Mouse (Mus musculus): ENCODE results near the gene Ccna1. TPM values are rescaled to one million over a fixed set of nuclear protein-coding genes. Genes with fewer than 3 reads are reported as not detected.

Ccna1 gene
- polyA plus RNA-seq, 1 experiment from 2014 or later = 1.6 TPM

DNA sequence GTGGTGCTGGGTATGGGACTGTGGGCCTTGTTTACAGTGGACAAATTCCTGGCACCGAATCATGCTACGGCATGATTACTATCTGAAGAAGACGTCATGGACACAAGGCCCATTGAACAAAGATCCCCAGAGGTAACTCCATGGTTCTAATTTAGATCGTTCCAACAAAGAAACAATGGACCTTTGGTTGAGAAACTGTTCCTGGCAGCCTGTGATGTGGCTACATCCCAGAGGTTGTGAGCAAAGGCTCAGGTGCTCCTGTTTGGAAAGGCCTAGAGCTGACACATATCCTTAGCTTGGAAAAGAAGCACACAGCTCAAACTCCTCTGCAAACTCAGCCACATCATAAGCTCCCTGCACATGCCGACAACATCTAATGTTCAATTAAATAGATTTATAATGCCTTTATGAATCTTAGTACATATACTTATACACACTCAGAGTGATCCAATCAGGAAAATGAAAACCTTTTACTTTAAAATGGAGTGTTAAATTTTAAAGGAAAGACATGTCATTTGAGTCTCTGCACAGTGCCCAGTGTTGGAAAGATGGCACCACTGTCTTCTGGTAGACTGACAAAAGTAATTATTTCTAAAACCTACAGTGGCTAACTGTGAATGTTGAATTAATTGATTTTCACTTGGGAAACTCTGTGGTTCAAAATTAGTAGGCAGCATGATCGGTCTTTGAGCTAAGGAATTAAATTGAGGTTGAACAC is 19.4 kb upstream of the Ccna1 start:
- Histone ChIP-seq H3K36me3 (ENCODE audit: control insufficient read depth, insufficient read depth, low read length) (no peaks in the 10 kb centered on the region), H3K4me1 (ENCODE audit: control insufficient read depth, insufficient read depth, low read length) (no peaks in the 10 kb centered on the region), H3K4me3 (ENCODE audit: low read length) (no peak overlapping the region), H3K4me2 (replicated peaks; ENCODE audit: low read depth, low read length) (no peak overlapping the region), H3K27me3 (ENCODE audit: control insufficient read depth, insufficient read depth, low read length) (no peaks in the 10 kb centered on the region), H3K27ac (ENCODE audit: low read depth, low read length) (no peak overlapping the region), H3K9me3 (ENCODE audit: control insufficient read depth, low read length) (no peaks in the 10 kb centered on the region), H3K9ac (ENCODE audit: low read depth, low read length) (no peak overlapping the region)
- WGBS = 86% methylated on average over 6 of the region's 6 CpGs
- no peak for ATAC-seq (ENCODE audit: low FRiP score, low TSS enrichment)

DNA sequence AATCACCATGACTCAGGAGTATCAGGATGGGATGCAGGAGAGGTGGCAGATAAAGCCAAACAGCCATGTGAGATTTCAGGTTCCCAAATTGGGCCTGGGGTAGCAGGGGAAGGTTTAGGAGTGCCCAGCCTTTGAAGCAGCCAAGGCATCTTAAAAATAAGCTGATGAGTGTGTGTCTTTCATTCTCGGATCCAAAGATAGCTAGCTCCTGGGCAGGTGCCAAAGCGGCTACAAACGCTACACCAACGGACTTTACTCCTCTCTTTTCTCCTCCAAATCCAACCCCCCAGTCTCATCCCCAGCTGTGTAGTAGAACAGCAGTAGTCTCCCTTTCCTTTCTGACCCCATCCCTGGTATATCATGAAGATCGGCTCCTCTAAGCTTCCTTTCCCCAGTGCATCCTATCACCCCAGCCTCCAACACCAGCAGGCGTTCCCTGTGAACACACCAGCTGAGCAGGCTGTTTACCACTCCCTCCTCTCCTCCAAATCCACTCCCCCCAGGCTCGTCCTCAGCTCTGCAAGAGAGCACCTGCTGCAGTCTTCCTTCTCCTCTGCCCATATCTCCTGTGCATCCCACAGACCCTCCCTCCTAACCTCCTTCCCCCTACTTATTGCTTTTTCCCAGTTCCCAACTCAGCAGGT is 12.6 kb upstream of the Ccna1 start:
- Histone ChIP-seq H3K4me2 (replicated peaks; ENCODE audit: low read depth, low read length) (no peak overlapping the region), H3K27ac (ENCODE audit: low read depth, low read length) (no peak overlapping the region), H3K36me3 (ENCODE audit: control insufficient read depth, insufficient read depth, low read length) (no peaks in the 10 kb centered on the region), H3K4me3 (ENCODE audit: low read length) (no peak overlapping the region), H3K9ac (ENCODE audit: low read depth, low read length) (no peak overlapping the region), H3K9me3 (ENCODE audit: control insufficient read depth, low read length) (no peaks in the 10 kb centered on the region), H3K27me3 (ENCODE audit: control insufficient read depth, insufficient read depth, low read length) (no peaks in the 10 kb centered on the region), H3K4me1 (ENCODE audit: control insufficient read depth, insufficient read depth, low read length) (no peaks in the 10 kb centered on the region)
- no peak for ATAC-seq (ENCODE audit: low FRiP score, low TSS enrichment)
- WGBS = 53% methylated on average over 7 of the region's 7 CpGs

DNA sequence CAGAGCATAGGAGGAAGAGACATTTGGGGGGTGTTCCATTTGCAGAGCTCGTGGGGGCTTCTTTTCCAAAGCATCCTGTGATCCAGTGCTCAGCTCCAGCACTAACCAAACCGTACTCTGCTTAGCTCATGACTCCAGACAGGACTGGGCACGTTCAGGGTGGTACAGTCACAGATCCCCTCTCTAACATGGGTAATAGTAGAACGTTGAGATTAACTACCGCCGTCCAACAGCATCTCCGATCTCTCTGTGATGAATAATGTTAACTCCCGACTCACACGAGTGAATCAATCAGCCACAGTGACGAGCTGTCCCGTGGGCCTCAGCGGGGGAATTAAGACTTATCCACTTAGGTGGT is 11.3 kb upstream of the Ccna1 start:
- Histone ChIP-seq H3K4me3 (ENCODE audit: low read length) (no peak overlapping the region), H3K4me1 (ENCODE audit: control insufficient read depth, insufficient read depth, low read length) (no peaks in the 10 kb centered on the region), H3K27me3 (ENCODE audit: control insufficient read depth, insufficient read depth, low read length) (no peaks in the 10 kb centered on the region), H3K9me3 (ENCODE audit: control insufficient read depth, low read length) (no peaks in the 10 kb centered on the region), H3K9ac (ENCODE audit: low read depth, low read length) (no peak overlapping the region), H3K4me2 (replicated peaks; ENCODE audit: low read depth, low read length) (no peak overlapping the region), H3K36me3 (ENCODE audit: control insufficient read depth, insufficient read depth, low read length) (no peaks in the 10 kb centered on the region), H3K27ac (ENCODE audit: low read depth, low read length) (no peak overlapping the region)
- 55% methylated on average over 12 of the region's 12 CpGs for WGBS
- no peak for ATAC-seq (ENCODE audit: low FRiP score, low TSS enrichment)

DNA sequence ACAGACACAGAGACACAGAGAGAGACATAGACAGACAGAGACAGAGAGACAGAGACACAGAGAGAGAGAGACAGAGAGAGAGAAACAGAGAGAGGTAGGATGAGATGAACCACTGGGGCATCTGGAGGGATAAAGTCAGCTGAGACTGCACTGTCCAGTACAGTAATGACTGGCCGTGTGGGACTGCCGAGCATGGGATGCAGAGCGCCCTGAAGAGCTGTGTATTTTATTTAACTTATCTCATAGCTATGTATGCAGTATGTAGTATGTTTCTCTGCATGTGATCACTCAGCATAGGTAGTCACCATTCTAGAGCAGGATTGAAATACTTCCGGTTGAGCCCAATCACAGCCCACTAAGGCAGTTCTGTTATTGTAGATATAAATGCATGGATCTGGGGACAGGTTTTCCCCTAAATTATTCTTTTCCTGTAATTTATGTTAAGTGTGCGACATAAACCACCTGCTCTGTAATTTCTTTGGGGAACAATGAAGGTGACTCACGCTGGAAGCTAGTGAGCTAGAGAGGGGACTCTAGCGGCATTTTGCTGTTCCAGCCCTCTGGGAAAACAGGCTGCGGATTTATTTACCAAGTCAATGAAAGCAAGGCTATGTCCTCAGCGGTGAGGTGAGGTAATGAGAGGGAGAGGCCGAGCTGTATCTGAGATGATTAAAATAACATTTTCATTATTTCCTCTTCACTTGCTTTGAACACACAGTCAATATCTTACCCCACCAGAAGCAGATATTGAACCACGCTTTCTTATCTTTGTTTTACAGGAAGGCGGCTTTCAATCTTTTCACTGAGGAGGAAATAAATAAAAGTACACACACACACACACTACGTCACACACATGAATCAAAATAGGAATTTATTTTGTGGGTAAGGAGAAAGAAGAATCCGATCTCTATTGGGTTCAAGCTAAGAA is 10.7 kb upstream of the Ccna1 start:
- H3K27ac ChIP-seq (ENCODE audit: low read depth, low read length) = no peak overlapping the region
- H3K4me3 ChIP-seq (ENCODE audit: low read length) = no peak overlapping the region
- no peaks in the 10 kb centered on the region for H3K27me3 ChIP-seq (ENCODE audit: control insufficient read depth, insufficient read depth, low read length)
- H3K4me2 ChIP-seq (replicated peaks; ENCODE audit: low read depth, low read length) = no peak overlapping the region
- no peaks in the 10 kb centered on the region for H3K9me3 ChIP-seq (ENCODE audit: control insufficient read depth, low read length)
- no peaks in the 10 kb centered on the region for H3K4me1 ChIP-seq (ENCODE audit: control insufficient read depth, insufficient read depth, low read length)
- H3K36me3 ChIP-seq (ENCODE audit: control insufficient read depth, insufficient read depth, low read length) = no peaks in the 10 kb centered on the region
- ATAC-seq (ENCODE audit: low FRiP score, low TSS enrichment) = no peak
- 54% methylated on average over 14 of the region's 14 CpGs for WGBS
- H3K9ac ChIP-seq (ENCODE audit: low read depth, low read length) = no peak overlapping the region

DNA sequence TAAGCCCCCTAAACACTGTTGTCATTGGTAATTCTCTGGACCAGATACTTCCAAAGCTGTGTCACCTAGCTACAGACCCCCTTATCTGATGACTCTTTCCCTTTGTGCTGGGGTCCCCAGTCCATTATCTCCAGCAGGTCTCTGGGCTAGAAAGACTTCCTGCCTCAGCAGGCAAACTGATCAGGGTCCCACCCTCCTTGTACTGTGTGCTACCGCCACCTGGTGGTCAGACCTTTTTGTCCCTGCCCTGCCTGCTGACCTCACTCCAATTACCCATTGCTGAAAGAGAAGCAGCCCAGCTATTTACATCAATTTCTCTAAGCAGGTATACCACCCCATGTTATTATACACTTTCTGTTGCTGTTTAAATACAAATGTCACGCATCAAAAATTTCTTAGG is 9.1 kb upstream of the Ccna1 start:
- ATAC-seq (ENCODE audit: low FRiP score, low TSS enrichment) = peak; percentile 69; the same call in 1 of the 2 replicates
- Histone ChIP-seq H3K4me1 (ENCODE audit: control insufficient read depth, insufficient read depth, low read length) (no peaks in the 10 kb centered on the region), H3K4me3 (ENCODE audit: low read length) (no peak overlapping the region), H3K9ac (ENCODE audit: low read depth, low read length) (no peak overlapping the region), H3K9me3 (ENCODE audit: control insufficient read depth, low read length) (no peaks in the 10 kb centered on the region), H3K4me2 (replicated peaks; ENCODE audit: low read depth, low read length) (no peak overlapping the region), H3K27me3 (ENCODE audit: control insufficient read depth, insufficient read depth, low read length) (no peaks in the 10 kb centered on the region), H3K27ac (ENCODE audit: low read depth, low read length) (no peak overlapping the region), H3K36me3 (ENCODE audit: control insufficient read depth, insufficient read depth, low read length) (no peaks in the 10 kb centered on the region)
- 11% methylated on average over 2 of the region's 2 CpGs for WGBS

DNA sequence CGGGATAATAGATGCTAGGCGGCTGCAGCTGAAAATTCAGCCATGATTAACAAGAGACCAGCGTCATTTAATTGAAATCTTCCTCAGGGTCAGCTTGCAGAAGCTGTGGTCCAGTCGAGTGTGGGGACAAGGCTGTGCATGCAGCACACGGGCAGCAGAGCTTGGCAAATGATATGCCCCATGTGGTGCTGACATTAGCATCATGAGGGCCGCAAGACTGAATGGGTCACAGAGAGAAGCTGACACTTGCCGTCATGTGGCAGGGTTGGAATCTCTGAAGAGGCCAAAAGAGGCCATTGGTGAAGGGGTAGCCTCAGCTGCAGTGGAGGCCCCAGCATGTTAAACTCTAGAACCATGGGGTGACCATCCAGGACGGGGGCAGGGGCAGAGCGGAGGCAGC is 7.4 kb upstream of the Ccna1 start:
- Histone ChIP-seq H3K27ac (ENCODE audit: low read depth, low read length) (no peak overlapping the region), H3K36me3 (ENCODE audit: control insufficient read depth, insufficient read depth, low read length) (no peaks in the 10 kb centered on the region), H3K9me3 (ENCODE audit: control insufficient read depth, low read length) (no peaks in the 10 kb centered on the region), H3K4me3 (ENCODE audit: low read length) (no peak overlapping the region), H3K4me2 (replicated peaks; ENCODE audit: low read depth, low read length) (no peak overlapping the region), H3K27me3 (ENCODE audit: control insufficient read depth, insufficient read depth, low read length) (no peaks in the 10 kb centered on the region; the same call in 1 of the 2 replicates), H3K4me1 (ENCODE audit: control insufficient read depth, insufficient read depth, low read length) (no peaks in the 10 kb centered on the region), H3K9ac (ENCODE audit: low read depth, low read length) (no peak overlapping the region)
- no peak for ATAC-seq (ENCODE audit: low FRiP score, low TSS enrichment)
- 66% methylated on average over 9 of the region's 9 CpGs for WGBS

DNA sequence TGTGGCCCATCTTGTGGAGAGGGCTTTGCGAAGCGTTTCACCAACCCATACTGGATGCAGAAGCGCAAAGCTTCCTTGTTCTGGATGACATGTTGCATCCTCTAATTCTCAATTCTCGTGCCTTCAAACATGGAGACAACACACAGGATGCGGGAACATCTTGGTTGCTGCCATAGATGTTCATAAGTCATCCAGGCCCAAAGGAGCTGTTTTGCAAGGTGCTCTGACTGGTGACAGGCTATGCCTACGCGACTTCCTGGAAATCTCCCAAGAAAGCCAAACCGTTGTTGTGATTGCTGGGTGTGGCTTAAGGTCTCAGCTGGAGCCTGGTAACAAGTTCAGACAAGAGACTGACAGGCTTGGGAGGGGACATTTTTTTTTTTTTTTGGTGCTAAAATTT is 1.1 kb upstream of the Ccna1 start:
- H3K36me3 ChIP-seq (ENCODE audit: control insufficient read depth, insufficient read depth, low read length) = no peaks in the 10 kb centered on the region
- WGBS = 63% methylated on average over 8 of the region's 8 CpGs
- peaks cover 18% of the 10 kb centered on the region for H3K27me3 ChIP-seq (ENCODE audit: control insufficient read depth, insufficient read depth, low read length)
- H3K9ac ChIP-seq (ENCODE audit: low read depth, low read length) = no peak overlapping the region
- no peak for ATAC-seq (ENCODE audit: low FRiP score, low TSS enrichment)
- H3K9me3 ChIP-seq (ENCODE audit: control insufficient read depth, low read length) = no peaks in the 10 kb centered on the region
- H3K4me3 ChIP-seq (ENCODE audit: low read length) = no peak overlapping the region
- H3K4me1 ChIP-seq (ENCODE audit: control insufficient read depth, insufficient read depth, low read length) = peaks cover 4% of the 10 kb centered on the region; the same call in 1 of the 2 replicates
- H3K27ac ChIP-seq (ENCODE audit: low read depth, low read length) = no peak overlapping the region
- H3K4me2 ChIP-seq (replicated peaks; ENCODE audit: low read depth, low read length) = no peak overlapping the region

DNA sequence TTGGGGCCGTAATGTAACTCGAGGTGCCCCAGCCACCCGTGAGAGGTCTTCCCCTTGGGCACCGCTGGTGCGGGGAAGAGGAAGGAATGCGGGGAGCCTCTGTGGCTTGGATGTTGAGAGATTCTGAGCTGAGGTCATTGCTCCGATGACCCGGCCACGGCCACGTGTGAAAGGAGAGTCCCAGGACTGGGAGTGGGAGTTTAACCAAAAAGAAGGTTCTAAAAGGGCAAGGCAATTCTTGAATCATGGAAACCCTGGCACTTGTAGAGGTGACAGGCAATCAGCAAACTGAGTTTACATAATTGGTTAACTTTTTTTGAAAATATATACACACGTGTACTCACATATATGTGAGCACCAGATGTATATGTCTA is 433 bp upstream of the Ccna1 start:
- H3K4me1 ChIP-seq (ENCODE audit: control insufficient read depth, insufficient read depth, low read length) = peaks cover 4% of the 10 kb centered on the region; the same call in 1 of the 2 replicates
- ATAC-seq (ENCODE audit: low FRiP score, low TSS enrichment) = peak; percentile 24; the same call in 1 of the 2 replicates
- H3K4me2 ChIP-seq (replicated peaks; ENCODE audit: low read depth, low read length) = peak overlapping the region; percentile 99
- peak overlapping the region; percentile 56 for H3K9ac ChIP-seq (ENCODE audit: low read depth, low read length)
- H3K9me3 ChIP-seq (ENCODE audit: control insufficient read depth, low read length) = no peaks in the 10 kb centered on the region
- peaks cover 18% of the 10 kb centered on the region for H3K27me3 ChIP-seq (ENCODE audit: control insufficient read depth, insufficient read depth, low read length)
- no peak overlapping the region for H3K27ac ChIP-seq (ENCODE audit: low read depth, low read length)
- no peaks in the 10 kb centered on the region for H3K36me3 ChIP-seq (ENCODE audit: control insufficient read depth, insufficient read depth, low read length)
- H3K4me3 ChIP-seq (ENCODE audit: low read length) = peak overlapping the region; percentile 53
- 7% methylated on average over 11 of the region's 11 CpGs for WGBS
